Mouse (Mus musculus): ENCODE results near the gene Ngef. TPM values are rescaled to one million over a fixed set of nuclear protein-coding genes. Genes with fewer than 3 reads are reported as not detected.
"Not testable (repeated sequence)": the region's sequence is repeated elsewhere in the genome, so short reads cannot be mapped to it uniquely, and the experiment has no call there.

Ngef gene
- polyA plus RNA-seq, 1 experiment from 2014 or later = 32.6 TPM

GRCm38 (mm10) chr1:87469971-87470370, 103.7 kb downstream of the Ngef start, which contains the start of gene Snorc:
Snorc (plus strand) TSS chr1:87470271.
- not testable (repeated sequence) for H3K9me3 ChIP-seq (replicated peaks); H3K27ac ChIP-seq (replicated peaks); ATAC-seq (ENCODE audit: low FRiP score); H3K4me2 ChIP-seq; H3K4me1 ChIP-seq; H3K4me3 ChIP-seq (replicated peaks); H3K36me3 ChIP-seq; H3K9ac ChIP-seq (replicated peaks)
- 44% methylated on average over 7 of the region's 10 CpGs for WGBS
- peaks cover 11% of the 10 kb centered on the region for H3K27me3 ChIP-seq (replicated peaks)

- Histone ChIP-seq H3K4me3 (replicated peaks) (no peak overlapping the region), H3K36me3 (no peaks in the 10 kb centered on the region), H3K4me2 (no peak overlapping the region), H3K27ac (replicated peaks) (no peak overlapping the region), H3K4me1 (peaks cover 3% of the 10 kb centered on the region), H3K27me3 (replicated peaks) (no peaks in the 10 kb centered on the region), H3K9ac (replicated peaks) (no peak overlapping the region), H3K9me3 (replicated peaks) (no peaks in the 10 kb centered on the region)
- ATAC-seq (ENCODE audit: low FRiP score) = no peak
- WGBS = 72% methylated on average over 6 of the region's 6 CpGs
These were observed 105.3 kb downstream of the Ngef start for GRCm38 (mm10) chr1:87468321-87468720.

- H3K9me3 ChIP-seq (replicated peaks) = no peaks in the 10 kb centered on the region
- WGBS = 65% methylated on average over 9 of the region's 9 CpGs
- no peak overlapping the region for H3K4me3 ChIP-seq (replicated peaks)
- H3K4me2 ChIP-seq = peak overlapping the region; percentile 26
- H3K9ac ChIP-seq (replicated peaks) = no peak overlapping the region
- no peak for ATAC-seq (ENCODE audit: low FRiP score)
- no peaks in the 10 kb centered on the region for H3K36me3 ChIP-seq
- H3K27ac ChIP-seq (replicated peaks) = no peak overlapping the region
- H3K27me3 ChIP-seq (replicated peaks) = no peaks in the 10 kb centered on the region
- H3K4me1 ChIP-seq = peaks cover 3% of the 10 kb centered on the region
These were observed 106.2 kb downstream of the Ngef start for GRCm38 (mm10) chr1:87467469-87467868.

GRCm38 (mm10) chr1:87459856-87460255, 113.8 kb downstream of the Ngef start:
- not testable (repeated sequence) for H3K27ac ChIP-seq (replicated peaks); H3K4me2 ChIP-seq; H3K9ac ChIP-seq (replicated peaks); ATAC-seq (ENCODE audit: low FRiP score); H3K36me3 ChIP-seq; H3K4me1 ChIP-seq; H3K27me3 ChIP-seq (replicated peaks); H3K9me3 ChIP-seq (replicated peaks); H3K4me3 ChIP-seq (replicated peaks)
- WGBS = 96% methylated on average over 6 of the region's 7 CpGs

GRCm38 (mm10) chr1:87458045-87458444, 115.6 kb downstream of the Ngef start:
- ATAC-seq (ENCODE audit: low FRiP score) = no peak
- WGBS = 74% methylated on average over 4 of the region's 4 CpGs
- H3K36me3 ChIP-seq = no peaks in the 10 kb centered on the region

GRCm38 (mm10) chr1:87456425-87456824, 117.2 kb downstream of the Ngef start:
- no peaks in the 10 kb centered on the region for H3K36me3 ChIP-seq
- no peaks in the 10 kb centered on the region for H3K27me3 ChIP-seq (replicated peaks)
- no peaks in the 10 kb centered on the region for H3K4me1 ChIP-seq
- no peaks in the 10 kb centered on the region for H3K9me3 ChIP-seq (replicated peaks)
- H3K4me3 ChIP-seq (replicated peaks) = no peak overlapping the region
- H3K27ac ChIP-seq (replicated peaks) = no peak overlapping the region
- WGBS = 100% methylated on average over 1 of the region's 1 CpGs
- no peak overlapping the region for H3K4me2 ChIP-seq
- H3K9ac ChIP-seq (replicated peaks) = no peak overlapping the region
- ATAC-seq (ENCODE audit: low FRiP score) = no peak

More at GRCm38 (mm10) chr1:87458045-87458444, 115.6 kb downstream of the Ngef start:
- Histone ChIP-seq H3K4me2 (no peak overlapping the region), H3K4me1 (no peaks in the 10 kb centered on the region), H3K9me3 (replicated peaks) (no peaks in the 10 kb centered on the region), H3K4me3 (replicated peaks) (no peak overlapping the region), H3K27ac (replicated peaks) (no peak overlapping the region), H3K27me3 (replicated peaks) (no peaks in the 10 kb centered on the region), H3K9ac (replicated peaks) (no peak overlapping the region)

- 81% methylated on average over 4 of the region's 4 CpGs for WGBS
- no peaks in the 10 kb centered on the region for H3K9me3 ChIP-seq (replicated peaks)
- no peaks in the 10 kb centered on the region for H3K27me3 ChIP-seq (replicated peaks)
- H3K36me3 ChIP-seq = peaks cover 48% of the 10 kb centered on the region
- no peak for ATAC-seq (ENCODE audit: low FRiP score)
- H3K4me1 ChIP-seq = no peaks in the 10 kb centered on the region
- no peak overlapping the region for H3K4me2 ChIP-seq
- H3K9ac ChIP-seq (replicated peaks) = no peak overlapping the region
- no peak overlapping the region for H3K27ac ChIP-seq (replicated peaks)
- no peak overlapping the region for H3K4me3 ChIP-seq (replicated peaks)
These were observed 124.2 kb downstream of the Ngef start for GRCm38 (mm10) chr1:87449432-87449831.

- no peaks in the 10 kb centered on the region for H3K27me3 ChIP-seq (replicated peaks)
- ATAC-seq (ENCODE audit: low FRiP score) = no peak
- no peak overlapping the region for H3K4me3 ChIP-seq (replicated peaks)
- no peaks in the 10 kb centered on the region for H3K9me3 ChIP-seq (replicated peaks)
- no peak overlapping the region for H3K4me2 ChIP-seq
- H3K9ac ChIP-seq (replicated peaks) = 0 out of 2 replicates have a peak overlapping the region, but pooled peaks have one; percentile 7
- 35% methylated on average over 5 of the region's 5 CpGs for WGBS
- H3K36me3 ChIP-seq = peaks cover 68% of the 10 kb centered on the region
- no peak overlapping the region for H3K27ac ChIP-seq (replicated peaks)
- no peaks in the 10 kb centered on the region for H3K4me1 ChIP-seq
These were observed 126.2 kb downstream of the Ngef start for GRCm38 (mm10) chr1:87447183-87448104.

GRCm38 (mm10) chr1:87436583-87436982, 137.1 kb downstream of the Ngef start:
- no peak for ATAC-seq (ENCODE audit: low FRiP score)

GRCm38 (mm10) chr1:87435125-87435524, 138.5 kb downstream of the Ngef start:
- no peak overlapping the region for H3K27ac ChIP-seq (replicated peaks)
- no peaks in the 10 kb centered on the region for H3K27me3 ChIP-seq (replicated peaks)
- WGBS = 97% methylated on average over 2 of the region's 2 CpGs
- no peak overlapping the region for H3K4me2 ChIP-seq
- H3K4me1 ChIP-seq = no peaks in the 10 kb centered on the region
- no peaks in the 10 kb centered on the region for H3K9me3 ChIP-seq (replicated peaks)
- peaks cover 56% of the 10 kb centered on the region for H3K36me3 ChIP-seq
- ATAC-seq (ENCODE audit: low FRiP score) = no peak
- no peak overlapping the region for H3K4me3 ChIP-seq (replicated peaks)
- no peak overlapping the region for H3K9ac ChIP-seq (replicated peaks)

More at GRCm38 (mm10) chr1:87436583-87436982, 137.1 kb downstream of the Ngef start:
- Histone ChIP-seq H3K9me3 (replicated peaks) (no peaks in the 10 kb centered on the region), H3K4me3 (replicated peaks) (no peak overlapping the region), H3K9ac (replicated peaks) (no peak overlapping the region), H3K27ac (replicated peaks) (no peak overlapping the region), H3K36me3 (peaks cover 62% of the 10 kb centered on the region), H3K27me3 (replicated peaks) (no peaks in the 10 kb centered on the region), H3K4me2 (no peak overlapping the region), H3K4me1 (no peaks in the 10 kb centered on the region)
- 84% methylated on average over 6 of the region's 6 CpGs for WGBS
